Mouse (Mus musculus) splenic B cell, adult 2 months (primary cell): ENCODE results near the gene Gabra6.

Experiments used
- DNase-seq: peaks from one replicate; pipeline ENCODE4 v3.0.0-alpha.2; 2011; ENCODE audit warnings: low read depth, low spot score
- H3K27me3 ChIP-seq: 2 replicates; pipeline ENCODE4 v1.6.1; 2012; ENCODE audit warnings: mild to moderate bottlenecking, low read length, moderate library complexity, mixed read lengths; ENCODE audit not compliant: control insufficient read depth, poor library complexity, insufficient read depth, severe bottlenecking
- H3K36me3 ChIP-seq: 2 replicates; pipeline ENCODE4 v1.6.1; 2012; ENCODE audit warnings: mild to moderate bottlenecking, low read length, moderate library complexity, mixed read lengths; ENCODE audit not compliant: control insufficient read depth, poor library complexity, insufficient read depth, severe bottlenecking

Gabra6 gene

GRCm38 (mm10) chr11:42320882-42321281, at the start of gene Gabra6:
Gabra6 (minus strand) TSS chr11:42321072.
- Histone ChIP-seq H3K27me3 (no peaks in the 10 kb centered on the region), H3K36me3 (no peaks in the 10 kb centered on the region)
- no peak for DNase-seq

- Histone ChIP-seq H3K36me3 (no peaks in the 10 kb centered on the region), H3K27me3 (no peaks in the 10 kb centered on the region)
- no peak for DNase-seq
These were observed 44.7 kb upstream of the Gabra6 start for GRCm38 (mm10) chr11:42365544-42365943.

- Histone ChIP-seq H3K36me3 (no peaks in the 10 kb centered on the region), H3K27me3 (no peaks in the 10 kb centered on the region)
- no peak for DNase-seq
These were observed 11.2 kb upstream of the Gabra6 start for GRCm38 (mm10) chr11:42332121-42332520.

GRCm38 (mm10) chr11:42326262-42326661, 5.4 kb upstream of the Gabra6 start:
- no peaks in the 10 kb centered on the region for H3K27me3 ChIP-seq
- DNase-seq, result no peak

GRCm38 (mm10) chr11:42321560-42321959, 688 bp upstream of the Gabra6 start:
- DNase-seq, result no peak
- Histone ChIP-seq H3K36me3 (no peaks in the 10 kb centered on the region), H3K27me3 (no peaks in the 10 kb centered on the region)

More at GRCm38 (mm10) chr11:42326262-42326661, 5.4 kb upstream of the Gabra6 start:
- H3K36me3 ChIP-seq, result no peaks in the 10 kb centered on the region

- no peak for DNase-seq
- H3K27me3 ChIP-seq, result no peaks in the 10 kb centered on the region
- H3K36me3 ChIP-seq, result no peaks in the 10 kb centered on the region
These were observed 1.4 kb downstream of the Gabra6 start for GRCm38 (mm10) chr11:42319521-42319920.

- no peak for DNase-seq
- no peaks in the 10 kb centered on the region for H3K36me3 ChIP-seq
- H3K27me3 ChIP-seq, result no peaks in the 10 kb centered on the region
These were observed 1.8 kb downstream of the Gabra6 start for GRCm38 (mm10) chr11:42319101-42319500.

- Histone ChIP-seq H3K36me3 (no peaks in the 10 kb centered on the region), H3K27me3 (no peaks in the 10 kb centered on the region)
- DNase-seq, result no peak
These were observed 2.9 kb downstream of the Gabra6 start for GRCm38 (mm10) chr11:42317985-42318384.

GRCm38 (mm10) chr11:42314850-42315249, 6.0 kb downstream of the Gabra6 start:
- Histone ChIP-seq H3K36me3 (no peaks in the 10 kb centered on the region), H3K27me3 (no peaks in the 10 kb centered on the region)
- DNase-seq, result no peak

GRCm38 (mm10) chr11:42310892-42311291, 10.0 kb downstream of the Gabra6 start:
- DNase-seq, result no peak
- no peaks in the 10 kb centered on the region for H3K36me3 ChIP-seq
- H3K27me3 ChIP-seq, result no peaks in the 10 kb centered on the region

GRCm38 (mm10) chr11:42309086-42309485, 11.8 kb downstream of the Gabra6 start:
- DNase-seq, result no peak
- Histone ChIP-seq H3K27me3 (no peaks in the 10 kb centered on the region), H3K36me3 (no peaks in the 10 kb centered on the region)

- Histone ChIP-seq H3K36me3 (no peaks in the 10 kb centered on the region), H3K27me3 (no peaks in the 10 kb centered on the region)
- DNase-seq, result no peak
These were observed 14.8 kb downstream of the Gabra6 start for GRCm38 (mm10) chr11:42306095-42306494.

- Histone ChIP-seq H3K36me3 (no peaks in the 10 kb centered on the region), H3K27me3 (no peaks in the 10 kb centered on the region)
- DNase-seq, result no peak
These were observed 61.9 kb downstream of the Gabra6 start for GRCm38 (mm10) chr11:42258978-42259377.
